In the genomic region with DNA sequence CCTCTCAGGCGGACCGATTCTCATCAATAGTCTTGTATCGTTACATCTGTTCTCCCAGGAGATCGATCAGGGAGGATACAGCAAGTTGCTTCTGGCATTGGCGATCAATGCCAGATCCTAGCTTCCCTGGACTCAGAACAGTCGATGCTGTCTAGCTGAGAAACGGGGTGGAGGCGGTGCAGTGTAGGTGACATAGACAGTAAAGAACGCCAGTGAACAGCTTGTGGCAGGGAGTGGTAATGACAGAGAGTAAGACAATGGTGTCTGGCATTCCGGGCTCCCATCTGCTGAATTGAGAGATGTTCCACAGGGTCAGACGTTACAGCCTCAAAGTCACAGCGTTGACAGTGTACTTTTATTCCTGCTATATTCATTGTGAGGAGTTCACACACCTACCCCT, we compare ENCODE assay signal across 10 mouse cellular contexts.
DNase-seq lines count a peak whose midpoint lies in the region; ATAC-seq and TF ChIP-seq lines count a peak whose summit lies in the region.
"Had no signal": no experiment of that assay in that cellular context is flagged by ENCODE, and none has a peak within 500 bp of the region (broad histone marks: within the 10 kb centered on the region; RNA-seq: fewer than 3 reads in every experiment).

No protein-coding gene starts in this region.

- no peak overlapping the region for H3K4me2 ChIP-seq in kidney, postnatal 0 days (ENCODE audit: low read length)
- no peak overlapping the region for H3K4me2 ChIP-seq in kidney, embryonic 15.5 days
- H3K4me2 ChIP-seq: midbrain, embryonic 12.5 days had no signal

- no peaks in the 10 kb centered on the region for H3K9me3 ChIP-seq in kidney, postnatal 0 days (replicated peaks; ENCODE audit: low read length)
- no peaks in the 10 kb centered on the region for H3K9me3 ChIP-seq in kidney, embryonic 15.5 days (replicated peaks)
- H3K9me3 ChIP-seq: midbrain, embryonic 12.5 days had no signal

- no peak overlapping the region for H3K27ac ChIP-seq in kidney, postnatal 0 days
- no peak overlapping the region for H3K27ac ChIP-seq in kidney, embryonic 15.5 days
- H3K27ac ChIP-seq: midbrain, embryonic 12.5 days had no signal

- 76% methylated on average over 12 of the region's 12 CpGs for WGBS in kidney, postnatal 0 days
- 74% methylated on average over 12 of the region's 12 CpGs for WGBS in kidney, embryonic 15.5 days

- ATAC-seq in kidney, postnatal 0 days (replicated peaks; ENCODE audit: low FRiP score, low read depth): no peak
- ATAC-seq in kidney, embryonic 15.5 days (replicated peaks; ENCODE audit: low FRiP score): no peak

- H3K36me3 ChIP-seq in kidney, postnatal 0 days (ENCODE audit: insufficient read depth, low read length): no peaks in the 10 kb centered on the region
- no peaks in the 10 kb centered on the region for H3K36me3 ChIP-seq in kidney, embryonic 15.5 days
- H3K36me3 ChIP-seq: midbrain, embryonic 12.5 days had no signal

- no peak for DNase-seq in kidney, postnatal 0 days (ENCODE audit: low spot score)
- peak; percentile 24 for DNase-seq in embryo, embryonic 11 days
- DNase-seq in layer of hippocampus, adult 9-10 months (ENCODE audit: low spot score): peak; percentile 67
- peak; percentile 51 for DNase-seq in right cerebral cortex, postnatal 14 days
- DNase-seq in MN1 (ENCODE audit: low spot score): no peak
- DNase-seq in lung, postnatal 4 days: no peak
- DNase-seq in urinary bladder, adult 2 months (ENCODE audit: low spot score): no peak

- 0 out of 2 replicates have a peak, but pooled peaks have one; percentile 17 for TF ChIP-seq CTCF in kidney, postnatal 0 days (IDR thresholded peaks at IDR 0.05; ENCODE audit: low read depth)

- no peaks in the 10 kb centered on the region for H3K4me1 ChIP-seq in kidney, postnatal 0 days (replicated peaks; ENCODE audit: insufficient read depth, low read length)
- H3K4me1 ChIP-seq in kidney, embryonic 15.5 days: 0 out of 2 replicates have a peak, but pooled peaks cover 6% of the 10 kb centered on the region

- no peaks in the 10 kb centered on the region for H3K27me3 ChIP-seq in kidney, postnatal 0 days (ENCODE audit: insufficient read depth, low read length)
- H3K27me3 ChIP-seq in kidney, embryonic 15.5 days: peaks cover 4% of the 10 kb centered on the region
- H3K27me3 ChIP-seq: midbrain, embryonic 12.5 days had no signal

- H3K9ac ChIP-seq in kidney, postnatal 0 days (ENCODE audit: low read depth, low read length): no peak overlapping the region
- no peak overlapping the region for H3K9ac ChIP-seq in kidney, embryonic 15.5 days
- H3K9ac ChIP-seq: midbrain, embryonic 12.5 days had no signal

- H3K4me3 ChIP-seq in kidney, postnatal 0 days (replicated peaks; ENCODE audit: low read depth, low read length): no peak overlapping the region
- no peak overlapping the region for H3K4me3 ChIP-seq in kidney, embryonic 15.5 days (replicated peaks)
- H3K4me3 ChIP-seq: erythroblast, embryonic 14.5 days; midbrain, embryonic 12.5 days had no signal

Comparison
In these comparisons a context has a peak if more than half of its experiments do, and no peak if none do; other contexts are left out.
1. DNase-seq: peak in embryo, embryonic 11 days (single experiment), layer of hippocampus, adult 9-10 months (single experiment) and right cerebral cortex, postnatal 14 days (single experiment); none in kidney, postnatal 0 days (single experiment), MN1 (single experiment), lung, postnatal 4 days (0 of 2) and urinary bladder, adult 2 months (single experiment).